In genomic region chr4:31454898-31455297, GRCm38 (mm10) we compare ENCODE assay signal across 12 mouse cellular contexts.
DNase-seq lines count a peak whose midpoint lies in the region; ATAC-seq and TF ChIP-seq lines count a peak whose summit lies in the region.
"Had no signal": no experiment of that assay in that cellular context is flagged by ENCODE, and none has a peak within 500 bp of the region (broad histone marks: within the 10 kb centered on the region; RNA-seq: fewer than 3 reads in every experiment).

No protein-coding gene starts in this region.

- H3K4me1 ChIP-seq in heart, embryonic 12.5 days (replicated peaks) = peaks cover 13% of the 10 kb centered on the region
- H3K4me1 ChIP-seq: liver, embryonic 13.5 days had no signal

- H3K9ac ChIP-seq in heart, embryonic 12.5 days = no peak overlapping the region
- H3K9ac ChIP-seq: liver, embryonic 13.5 days had no signal

- peak overlapping the region; percentile 57 for H3K4me3 ChIP-seq in gastrocnemius, adult 2 months
- no peak overlapping the region for H3K4me3 ChIP-seq in heart, embryonic 12.5 days
- H3K4me3 ChIP-seq: liver, embryonic 13.5 days had no signal

- WGBS in heart, embryonic 12.5 days = 27% methylated on average over 7 of the region's 7 CpGs

- no peaks in the 10 kb centered on the region for H3K9me3 ChIP-seq in heart, embryonic 12.5 days (replicated peaks)
- H3K9me3 ChIP-seq: liver, embryonic 13.5 days had no signal

- H3K27me3 ChIP-seq in heart, embryonic 12.5 days (replicated peaks) = no peaks in the 10 kb centered on the region
- H3K27me3 ChIP-seq: liver, embryonic 13.5 days had no signal

- intact Hi-C loops in gastrocnemius, adult 2 months (cut with DNase I) = no loop called here

- TF ChIP-seq CTCF in gastrocnemius, adult 2 months (IDR thresholded peaks at IDR 0.05) = no peak

- DNase-seq in gastrocnemius, adult 2 months = peak; percentile 26
- DNase-seq in gastrocnemius, adult 8-10 months (ENCODE audit: low spot score in 2 of 2) = no peak
- DNase-seq in 3134 (ENCODE audit: extremely low read depth, insufficient read length, low spot score) = peak; percentile 32
- peak; percentile 23 for DNase-seq in lung, postnatal 10 days
- no peak for DNase-seq in urinary bladder, postnatal 4 days (ENCODE audit: low spot score in 2 of 2)
- DNase-seq in left cerebral cortex, adult 8-10 months (ENCODE audit: low spot score in 2 of 2) = no peak
- DNase-seq in layer of hippocampus, adult 8-10 months (ENCODE audit: low spot score in 2 of 2) = no peak
- DNase-seq: cerebellum, postnatal 10 days; liver, embryonic 13.5 days had no signal

- no peaks in the 10 kb centered on the region for H3K36me3 ChIP-seq in heart, embryonic 12.5 days
- H3K36me3 ChIP-seq: liver, embryonic 13.5 days had no signal

- H3K27ac ChIP-seq in gastrocnemius, adult 2 months = no peak overlapping the region
- H3K27ac ChIP-seq in heart, embryonic 12.5 days (ENCODE audit: poor library complexity, severe bottlenecking) = peak overlapping the region; percentile 70; the same call in 1 of the 2 replicates
- H3K27ac ChIP-seq: hindbrain, postnatal 0 days; liver, embryonic 13.5 days had no signal

- no peak for ATAC-seq in heart, embryonic 12.5 days (ENCODE audit: insufficient number of reproducible peaks, low FRiP score)
- ATAC-seq: hindbrain, postnatal 0 days; midbrain, embryonic 16.5 days had no signal

- H3K4me2 ChIP-seq in heart, embryonic 12.5 days = peak overlapping the region; percentile 48
- H3K4me2 ChIP-seq: liver, embryonic 13.5 days had no signal

Comparison
In these comparisons a context has a peak if more than half of its experiments do, and no peak if none do; other contexts are left out.
1. DNase-seq: peak in gastrocnemius, adult 2 months (single experiment), 3134 (single experiment) and lung, postnatal 10 days (single experiment); none in gastrocnemius, adult 8-10 months (0 of 2), urinary bladder, postnatal 4 days (0 of 2), left cerebral cortex, adult 8-10 months (0 of 2) and layer of hippocampus, adult 8-10 months (0 of 2).